Mouse (Mus musculus) myocyte (in vitro differentiated cells): ENCODE data around the gene B3gnt3.

Experiments
- CEBPB ChIP-seq: IDR thresholded peaks from 2 replicates; pipeline ENCODE4 v1.6.1; 2011; ENCODE audit warnings: mild to moderate bottlenecking, moderate library complexity; ENCODE audit not compliant: poor library complexity, insufficient read depth, severe bottlenecking
- MAX ChIP-seq: IDR thresholded peaks from one replicate; pipeline ENCODE4 v1.6.1; 2011; ENCODE audit warnings: low read depth, mild to moderate bottlenecking, control low read depth
- MYOD1 ChIP-seq, 3 experiments: IDR thresholded peaks; one replicate each; pipeline ENCODE4 v1.6.1; 2011; ENCODE audit warnings: control low read depth in 2 of 3, low read depth in 2 of 3, mild to moderate bottlenecking in 2 of 3, moderate library complexity in 1 of 3; ENCODE audit not compliant: insufficient read length in 2 of 3, control insufficient read depth in 1 of 3
- POLR2A ChIP-seq: IDR thresholded peaks from one replicate; pipeline ENCODE4 v1.6.1; 2011; ENCODE audit warnings: low read depth, mild to moderate bottlenecking, control low read depth, moderate library complexity; ENCODE audit not compliant: insufficient read length
- TCF12 ChIP-seq: IDR thresholded peaks from one replicate; pipeline ENCODE4 v1.6.1; 2011; ENCODE audit warnings: mild to moderate bottlenecking, control low read depth; ENCODE audit not compliant: poor library complexity, insufficient read depth, severe bottlenecking
- USF1 ChIP-seq: IDR thresholded peaks from one replicate; pipeline ENCODE4 v1.6.1; 2011; ENCODE audit warnings: low read depth, mild to moderate bottlenecking, control low read depth, moderate library complexity

DNA sequence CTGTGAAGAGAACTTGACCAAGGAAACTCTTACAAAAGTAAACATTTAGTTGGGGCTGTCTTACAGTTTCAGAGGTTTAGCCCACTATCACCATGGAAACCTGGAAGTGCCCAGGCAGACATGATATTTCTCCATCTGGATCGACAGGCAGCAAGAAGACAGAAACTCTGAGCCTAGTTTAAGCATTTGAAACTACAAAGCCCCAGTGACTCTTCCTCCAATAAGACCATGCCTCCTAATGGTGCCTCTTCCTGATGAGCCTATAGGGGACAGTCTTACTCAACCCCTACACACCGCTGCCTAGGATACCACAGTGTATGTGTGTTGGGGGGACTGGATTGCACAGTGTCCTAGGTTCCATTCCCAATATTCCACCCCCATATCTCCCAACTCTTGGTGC lies 27.5 kb downstream of the B3gnt3 start:
- TF ChIP-seq TCF12 (no peak), POLR2A (no peak), MAX (no peak), MYOD1 (IDR thresholded peaks at IDR 0.05; ENCODE audit: control insufficient read depth in 1 of 3, insufficient read length in 2 of 3, low read depth in 2 of 3) (no peak), CEBPB (no peak), USF1 (no peak)
